Mouse (Mus musculus): Measurements from ENCODE around the gene Tln2.

DNA sequence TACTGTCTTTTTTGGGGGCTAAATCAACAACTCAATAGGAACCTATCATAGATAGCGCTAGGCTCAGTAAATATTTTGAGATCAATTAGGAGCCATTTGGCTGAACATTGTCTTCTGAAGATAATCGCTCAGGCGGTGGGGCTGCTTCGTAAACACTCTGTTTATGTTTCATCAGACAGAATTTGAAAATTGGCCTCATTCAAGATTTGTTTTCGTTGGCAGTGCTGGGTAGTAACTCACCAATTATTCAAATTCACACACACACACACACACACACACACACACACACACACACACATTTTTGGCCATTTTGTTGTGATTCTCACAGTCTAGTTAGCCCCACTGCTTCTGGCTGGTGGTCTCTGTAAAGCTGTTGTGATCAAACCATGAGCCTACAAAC lies 12.9 kb downstream of the Tln2 start:
- TF ChIP-seq GATA1 (IDR thresholded peaks at IDR 0.05; ENCODE audit: low read length) (no peak), TAL1 (IDR thresholded peaks at IDR 0.05; ENCODE audit: low read length) (no peak)
